ENCODE assay signal across 11 mouse cellular contexts in genomic region chr5:36861084-36861483, GRCm38 (mm10). TPM values are rescaled to one million over a fixed set of nuclear protein-coding genes. Genes with fewer than 3 reads are reported as not detected.
A peak's percentile ranks its signal among the peaks of the same experiment; 100 is the strongest.
DNase-seq lines count a peak whose midpoint lies in the region; ATAC-seq and TF ChIP-seq lines count a peak whose summit lies in the region.
"Had no signal": no experiment of that assay in that cellular context is flagged by ENCODE, and none has a peak within 500 bp of the region (broad histone marks: within the 10 kb centered on the region; RNA-seq: fewer than 3 reads in every experiment).

No protein-coding gene starts in this region.

- no peak for ATAC-seq in liver, embryonic 14.5 days (ENCODE audit: insufficient read depth)
- no peak for ATAC-seq in liver, embryonic 12.5 days

- TF ChIP-seq RAD21 in CH12.LX (IDR thresholded peaks at IDR 0.05; ENCODE audit: low read depth, low read length), result peak; percentile 51

- dilution Hi-C loops in CH12.LX (cut with MboI; ENCODE audit: extremely low pct_ligation_motif_present, extremely low pct_unique_long_range_greater_than_20kb, low sequenced_read_pairs), result no loop called here

- H3K27ac ChIP-seq in liver, embryonic 14.5 days, result no peak overlapping the region
- no peak overlapping the region for H3K27ac ChIP-seq in liver, embryonic 12.5 days
- H3K27ac ChIP-seq in CH12.LX (ENCODE audit: insufficient read depth, low read depth), result no peak overlapping the region
- no peak overlapping the region for H3K27ac ChIP-seq in heart, embryonic 10.5 days
- H3K27ac ChIP-seq in kidney, adult 2 months (ENCODE audit: insufficient read depth, low read depth, low read length), result no peak overlapping the region

- TF ChIP-seq CTCF in liver, embryonic 14.5 days (IDR thresholded peaks at IDR 0.05; ENCODE audit: low read depth), result peak; percentile 62
- peak; percentile 66 to 81 for TF ChIP-seq CTCF in CH12.LX (conservative IDR thresholded peaks at IDR 0.05 in 1 of 2, IDR thresholded peaks at IDR 0.05 in 1 of 2; ENCODE audit: low read depth in 2 of 2, low read length in 2 of 2)
- TF ChIP-seq CTCF in kidney, adult 2 months (conservative IDR thresholded peaks at IDR 0.05; ENCODE audit: insufficient read depth, insufficient read length, low read depth, low read length), result no peak

- H3K4me3 ChIP-seq in liver, embryonic 14.5 days (ENCODE audit: insufficient read depth in 1 of 2, low read depth in 2 of 2, low read length in 2 of 2), result no peak overlapping the region
- H3K4me3 ChIP-seq in liver, embryonic 12.5 days, result no peak overlapping the region
- no peak overlapping the region for H3K4me3 ChIP-seq in CH12.LX (replicated peaks in 1 of 3; ENCODE audit: low read depth in 2 of 3, low read length in 2 of 3, poor library complexity in 1 of 3)
- no peak overlapping the region for H3K4me3 ChIP-seq in heart, embryonic 10.5 days
- H3K4me3 ChIP-seq in kidney, adult 2 months (ENCODE audit: insufficient read depth, low read depth, low read length), result no peak overlapping the region

- H3K36me3 ChIP-seq in liver, embryonic 14.5 days (replicated peaks; ENCODE audit: control insufficient read depth, insufficient read depth, low read depth), result no peaks in the 10 kb centered on the region
- no peaks in the 10 kb centered on the region for H3K36me3 ChIP-seq in liver, embryonic 12.5 days
- no peaks in the 10 kb centered on the region for H3K36me3 ChIP-seq in CH12.LX (replicated peaks in 1 of 2; ENCODE audit: control insufficient read depth in 1 of 2, insufficient read depth in 1 of 2, low read length in 1 of 2)
- H3K36me3 ChIP-seq in heart, embryonic 10.5 days, result no peaks in the 10 kb centered on the region
- H3K36me3 ChIP-seq in kidney, adult 2 months (ENCODE audit: control insufficient read depth, insufficient read depth, low read length), result no peaks in the 10 kb centered on the region

- DNase-seq in embryo, embryonic 10.5 days (ENCODE audit: low spot score), result peak; percentile 22
- DNase-seq in embryo, embryonic 11 days, result no peak
- no peak for DNase-seq in liver, embryonic 14.5 days (ENCODE audit: low read depth in 3 of 3, low spot score in 3 of 3)
- DNase-seq in CH12.LX (ENCODE audit: extremely low read depth), result peak; percentile 37
- peak; percentile 10 for DNase-seq in c-Kit-positive CD71-positive TER-119-positive erythroid progenitor cells, embryonic 14.5 days (ENCODE audit: low spot score)
- DNase-seq in heart, embryonic 10.5 days (ENCODE audit: low spot score), result no peak
- no peak for DNase-seq in kidney, adult 2 months
- DNase-seq: lung, adult 2 months had no signal

- 60% methylated on average over 2 of the region's 2 CpGs for WGBS in liver, embryonic 14.5 days (ENCODE audit: insufficient replicate concordance)
- 64% methylated on average over 2 of the region's 2 CpGs for WGBS in liver, embryonic 12.5 days (ENCODE audit: insufficient replicate concordance)
- 84% methylated on average over 2 of the region's 2 CpGs for WGBS in heart, embryonic 10.5 days
- 94% methylated on average over 2 of the region's 2 CpGs for WGBS in kidney, adult 2 months

- H3K9ac ChIP-seq in liver, embryonic 14.5 days (replicated peaks), result no peak overlapping the region
- no peak overlapping the region for H3K9ac ChIP-seq in liver, embryonic 12.5 days
- H3K9ac ChIP-seq in CH12.LX (ENCODE audit: insufficient read depth, low read depth), result no peak overlapping the region

- no peaks in the 10 kb centered on the region for H3K4me1 ChIP-seq in liver, embryonic 14.5 days (replicated peaks; ENCODE audit: control insufficient read depth in 2 of 2, insufficient read depth in 2 of 2, low read length in 1 of 2)
- no peaks in the 10 kb centered on the region for H3K4me1 ChIP-seq in liver, embryonic 12.5 days
- no peaks in the 10 kb centered on the region for H3K4me1 ChIP-seq in CH12.LX (ENCODE audit: control insufficient read depth in 1 of 2, insufficient read depth in 2 of 2)
- H3K4me1 ChIP-seq in heart, embryonic 10.5 days, result no peaks in the 10 kb centered on the region
- H3K4me1 ChIP-seq in kidney, adult 2 months (ENCODE audit: control insufficient read depth, insufficient read depth, low read length), result no peaks in the 10 kb centered on the region

- no peak for TF ChIP-seq EP300 in liver, embryonic 14.5 days (IDR thresholded peaks at IDR 0.05; ENCODE audit: low read depth)
- no peak for TF ChIP-seq EP300 in CH12.LX (IDR thresholded peaks at IDR 0.05; ENCODE audit: low read length)

- no peak overlapping the region for H3K4me2 ChIP-seq in liver, embryonic 14.5 days (ENCODE audit: low read depth)
- no peak overlapping the region for H3K4me2 ChIP-seq in liver, embryonic 12.5 days
- no peak overlapping the region for H3K4me2 ChIP-seq in CH12.LX (ENCODE audit: insufficient read depth, low read depth, poor library complexity, severe bottlenecking)

- no peak for TF ChIP-seq POLR2A in CH12.LX (IDR thresholded peaks at IDR 0.05; ENCODE audit: low read depth, low read length)
- TF ChIP-seq POLR2A in kidney, adult 2 months (IDR thresholded peaks at IDR 0.05; ENCODE audit: low read depth, low read length), result no peak

- H3K27me3 ChIP-seq in liver, embryonic 14.5 days (ENCODE audit: control insufficient read depth, insufficient read depth, low read length), result no peaks in the 10 kb centered on the region
- peaks cover 30% of the 10 kb centered on the region for H3K27me3 ChIP-seq in liver, embryonic 12.5 days (replicated peaks)
- peaks cover 92% of the 10 kb centered on the region for H3K27me3 ChIP-seq in CH12.LX (replicated peaks)
- peaks cover 51% of the 10 kb centered on the region for H3K27me3 ChIP-seq in heart, embryonic 10.5 days (ENCODE audit: insufficient read depth, poor library complexity, severe bottlenecking)
- H3K27me3 ChIP-seq in kidney, adult 2 months (replicated peaks; ENCODE audit: control insufficient read depth, insufficient read depth, low read length), result no peaks in the 10 kb centered on the region

- in situ Hi-C loops in CH12.LX (cut with MboI; ENCODE audit: low pct_ligation_motif_present, low pct_unique_long_range_greater_than_20kb, low sequenced_read_pairs), result no loop called here

- no peaks in the 10 kb centered on the region for H3K9me3 ChIP-seq in liver, embryonic 14.5 days (ENCODE audit: control insufficient read depth, low read length)
- H3K9me3 ChIP-seq in liver, embryonic 12.5 days (replicated peaks), result no peaks in the 10 kb centered on the region
- H3K9me3 ChIP-seq in CH12.LX (replicated peaks; ENCODE audit: low read length), result peaks cover 7% of the 10 kb centered on the region
- H3K9me3 ChIP-seq in heart, embryonic 10.5 days, result no peaks in the 10 kb centered on the region

- H3K79me2 ChIP-seq in CH12.LX (replicated peaks; ENCODE audit: control insufficient read depth, extremely low read depth, insufficient read depth, poor library complexity, severe bottlenecking), result no peaks in the 10 kb centered on the region

TF ChIP-seq in CH12.LX, 34 proteins besides CTCF, POLR2A, EP300 and RAD21:
- TF ChIP-seq HCFC1 (IDR thresholded peaks at IDR 0.05; ENCODE audit: low read depth, low read length) (no peak), SMC3 (IDR thresholded peaks at IDR 0.05; ENCODE audit: low read depth, low read length) (peak; percentile 67), USF1 (IDR thresholded peaks at IDR 0.05; ENCODE audit: low read depth, low read length) (no peak)

RNA-seq across cellular contexts. Expression of gene Ppp2r2c, which starts 7.2 kb away (rescaled TPM):
- polyA plus RNA-seq in liver, embryonic 14.5 days (2012; rRNA removed), result 0.05 TPM in 1 of 2 replicates, not detected in the other
- 0.03 TPM in 1 of 2 replicates, not detected in the other for polyA plus RNA-seq in liver, embryonic 14.5 days (2014; fragmentation: Nextera tagmentation; extraction: Ambion mirVana)
- 0.08 TPM in 1 of 2 replicates, not detected in the other for polyA plus RNA-seq in liver, embryonic 12.5 days (2016; fragmentation: Nextera tagmentation; extraction: Ambion mirVana)
- 0.13 and 0.21 TPM in 2 replicates for total RNA-seq in CH12.LX (2012; rRNA removed)
- total RNA-seq in CH12.LX (2014; rRNA removed), result not detected in 2 replicates
- 0.07 TPM in 1 of 2 replicates, not detected in the other for polyA plus RNA-seq in CH12.LX (2012; ENCODE audit: insufficient read length, low read depth)
- 0.03 TPM in 1 of 2 replicates, not detected in the other for polyA plus RNA-seq in heart, embryonic 10.5 days (2016; fragmentation: Nextera tagmentation; extraction: Ambion mirVana)
- 0.34 and 0.58 TPM in 2 replicates for polyA plus RNA-seq in kidney, adult 2 months (2012; rRNA removed)
- total RNA-seq: megakaryocyte-erythroid progenitor cell, adult 5-6 weeks had no signal
- polyA plus RNA-seq: heart, embryonic 14.5 days had no signal

RNA-seq across cellular contexts. Expression of gene Man2b2, which starts 30.6 kb away (rescaled TPM):
- 11.5 and 13.1 TPM in 2 replicates for polyA plus RNA-seq in liver, embryonic 14.5 days (2012; rRNA removed)
- 10.4 and 11.5 TPM in 2 replicates for polyA plus RNA-seq in liver, embryonic 14.5 days (2014; fragmentation: Nextera tagmentation; extraction: Ambion mirVana)
- 11.5 and 12.6 TPM in 2 replicates for polyA plus RNA-seq in liver, embryonic 12.5 days (2016; fragmentation: Nextera tagmentation; extraction: Ambion mirVana)
- 17.2 and 29.9 TPM in 2 replicates for total RNA-seq in CH12.LX (2012; rRNA removed)
- 9.1 and 11.9 TPM in 2 replicates for total RNA-seq in CH12.LX (2014; rRNA removed)
- polyA plus RNA-seq in CH12.LX (2012; ENCODE audit: insufficient read length, low read depth), result 34.5 and 39.4 TPM in 2 replicates
- 12.6 and 20.6 TPM in 2 replicates for polyA plus RNA-seq in heart, embryonic 10.5 days (2016; fragmentation: Nextera tagmentation; extraction: Ambion mirVana)
- 97.4 and 115 TPM in 2 replicates for polyA plus RNA-seq in kidney, adult 2 months (2012; rRNA removed)

Comparison
In these comparisons a context has a peak if more than half of its experiments do, and no peak if none do; other contexts are left out.
1. DNase-seq: peak in embryo, embryonic 10.5 days (single experiment), CH12.LX (single experiment) and c-Kit-positive CD71-positive TER-119-positive erythroid progenitor cells, embryonic 14.5 days (single experiment); none in embryo, embryonic 11 days (single experiment), liver, embryonic 14.5 days (0 of 3), heart, embryonic 10.5 days (single experiment) and kidney, adult 2 months (single experiment).